Mouse (Mus musculus): ENCODE measurements around the gene D930020B18Rik. TPM values are rescaled to one million over a fixed set of nuclear protein-coding genes. Genes with fewer than 3 reads are reported as not detected.
A peak's percentile ranks its signal among the peaks of the same experiment; 100 is the strongest.

The D930020B18Rik gene
- polyA plus RNA-seq, 1 experiment from 2014 or later: not detected

- Histone ChIP-seq H3K27ac (no peak overlapping the region), H3K27me3 (ENCODE audit: insufficient read depth, poor library complexity, severe bottlenecking) (no peaks in the 10 kb centered on the region), H3K4me1 (replicated peaks) (no peaks in the 10 kb centered on the region), H3K9me3 (peaks cover 3% of the 10 kb centered on the region; the same call in 1 of the 2 replicates), H3K36me3 (no peaks in the 10 kb centered on the region), H3K4me3 (no peak overlapping the region)
- WGBS: 76% methylated on average over 4 of the region's 4 CpGs
- no peak for DNase-seq (ENCODE audit: low spot score)
Observed at GRCm38 (mm10) chr10:121727151-121727550, 85.8 kb downstream of the D930020B18Rik start.

GRCm38 (mm10) chr10:121728226-121728625 lies 86.8 kb downstream of the D930020B18Rik start:
- no peaks in the 10 kb centered on the region for H3K4me1 ChIP-seq (replicated peaks)
- WGBS: 94% methylated on average over 4 of the region's 4 CpGs
- no peak overlapping the region for H3K27ac ChIP-seq

GRCm38 (mm10) chr10:121731048-121731725 lies 89.8 kb downstream of the D930020B18Rik start:
- no peaks in the 10 kb centered on the region for H3K4me1 ChIP-seq (replicated peaks)
- no peak overlapping the region for H3K27ac ChIP-seq
- H3K36me3 ChIP-seq: no peaks in the 10 kb centered on the region
- WGBS: 91% methylated on average over 8 of the region's 8 CpGs
- no peaks in the 10 kb centered on the region for H3K27me3 ChIP-seq (ENCODE audit: insufficient read depth, poor library complexity, severe bottlenecking)
- no peaks in the 10 kb centered on the region for H3K9me3 ChIP-seq
- no peak for DNase-seq (ENCODE audit: low spot score)
- H3K4me3 ChIP-seq: no peak overlapping the region

More at GRCm38 (mm10) chr10:121728226-121728625, 86.8 kb downstream of the D930020B18Rik start:
- no peaks in the 10 kb centered on the region for H3K27me3 ChIP-seq (ENCODE audit: insufficient read depth, poor library complexity, severe bottlenecking)
- H3K9me3 ChIP-seq: no peaks in the 10 kb centered on the region
- DNase-seq (ENCODE audit: low spot score): no peak
- no peaks in the 10 kb centered on the region for H3K36me3 ChIP-seq
- H3K4me3 ChIP-seq: no peak overlapping the region

GRCm38 (mm10) chr10:121732542-121732941 lies 91.2 kb downstream of the D930020B18Rik start:
- H3K4me1 ChIP-seq (replicated peaks): no peaks in the 10 kb centered on the region
- no peaks in the 10 kb centered on the region for H3K36me3 ChIP-seq
- no peaks in the 10 kb centered on the region for H3K27me3 ChIP-seq (ENCODE audit: insufficient read depth, poor library complexity, severe bottlenecking)
- no peak for DNase-seq (ENCODE audit: low spot score)
- no peak overlapping the region for H3K4me3 ChIP-seq
- 86% methylated on average over 9 of the region's 9 CpGs for WGBS
- no peak overlapping the region for H3K27ac ChIP-seq
- no peaks in the 10 kb centered on the region for H3K9me3 ChIP-seq

- 91% methylated on average over 3 of the region's 3 CpGs for WGBS
- H3K4me1 ChIP-seq (replicated peaks): peaks cover 27% of the 10 kb centered on the region
- DNase-seq (ENCODE audit: low spot score): no peak
- no peak overlapping the region for H3K4me3 ChIP-seq
- H3K27ac ChIP-seq: no peak overlapping the region
- H3K9me3 ChIP-seq: no peaks in the 10 kb centered on the region
- no peaks in the 10 kb centered on the region for H3K27me3 ChIP-seq (ENCODE audit: insufficient read depth, poor library complexity, severe bottlenecking)
- no peaks in the 10 kb centered on the region for H3K36me3 ChIP-seq
Observed at GRCm38 (mm10) chr10:121737256-121737655, 95.9 kb downstream of the D930020B18Rik start.

GRCm38 (mm10) chr10:121739548-121740505 lies 98.4 kb downstream of the D930020B18Rik start, which contains the start of gene BC048403:
Gene BC048403 (plus strand): TSS chr10:121739937.
- Histone ChIP-seq H3K4me1 (replicated peaks) (peaks cover 35% of the 10 kb centered on the region), H3K36me3 (peaks cover 5% of the 10 kb centered on the region), H3K27ac (peak within 1 kb of the TSS; percentile 96), H3K4me3 (peak within 1 kb of the TSS; percentile 85), H3K27me3 (ENCODE audit: insufficient read depth, poor library complexity, severe bottlenecking) (no peaks in the 10 kb centered on the region), H3K9me3 (no peaks in the 10 kb centered on the region)
- DNase-seq (ENCODE audit: low spot score): peak; percentile 88
- WGBS: 1% methylated on average over 68 of the region's 68 CpGs

GRCm38 (mm10) chr10:121742336-121742735 lies 100.9 kb downstream of the D930020B18Rik start:
- 22% methylated on average over 4 of the region's 4 CpGs for WGBS
- Histone ChIP-seq H3K27ac (no peak overlapping the region), H3K4me1 (replicated peaks) (peaks cover 35% of the 10 kb centered on the region), H3K9me3 (no peaks in the 10 kb centered on the region), H3K36me3 (peaks cover 30% of the 10 kb centered on the region), H3K27me3 (ENCODE audit: insufficient read depth, poor library complexity, severe bottlenecking) (no peaks in the 10 kb centered on the region), H3K4me3 (no peak overlapping the region)
- DNase-seq (ENCODE audit: low spot score): peak; percentile 50

Other genes starting within 250 kb of the D930020B18Rik start
- gene Rassf3, start 165.2 kb upstream of the D930020B18Rik start, polyA plus RNA-seq (2016; fragmentation: Nextera tagmentation; extraction: Ambion mirVana): 8.0 and 11.4 TPM in 2 replicates
- 29.7 and 30.6 TPM in 2 replicates for gene Tbk1, start 54.8 kb upstream of the D930020B18Rik start, polyA plus RNA-seq (2016; fragmentation: Nextera tagmentation; extraction: Ambion mirVana)
- gene Xpot, start 15.3 kb upstream of the D930020B18Rik start, polyA plus RNA-seq (2016; fragmentation: Nextera tagmentation; extraction: Ambion mirVana): 42.4 and 51.5 TPM in 2 replicates
- 2.5 and 3.0 TPM in 2 replicates for gene BC048403, start 98.3 kb downstream of the D930020B18Rik start, polyA plus RNA-seq (2016; fragmentation: Nextera tagmentation; extraction: Ambion mirVana)